Mouse (Mus musculus) layer of hippocampus, adult 18-20 months (tissue): ENCODE data around the gene Disp2. TPM values are rescaled to one million over a fixed set of nuclear protein-coding genes. Genes with fewer than 3 reads are reported as not detected.

Experiments
- DNase-seq, 2 experiments: peaks; one replicate each; pipeline ENCODE4 v3.0.0; 2022; ENCODE audit warnings: low spot score in 2 of 2
- total RNA-seq, 2 experiments: library from RNA; stranded (reverse); gene quantifications; 2 replicates each; pipeline ENCODE4 v1.2.3; 2021

The Disp2 gene
- total RNA-seq, 2 experiments from 2014 or later = 261 to 266 TPM

DNA sequence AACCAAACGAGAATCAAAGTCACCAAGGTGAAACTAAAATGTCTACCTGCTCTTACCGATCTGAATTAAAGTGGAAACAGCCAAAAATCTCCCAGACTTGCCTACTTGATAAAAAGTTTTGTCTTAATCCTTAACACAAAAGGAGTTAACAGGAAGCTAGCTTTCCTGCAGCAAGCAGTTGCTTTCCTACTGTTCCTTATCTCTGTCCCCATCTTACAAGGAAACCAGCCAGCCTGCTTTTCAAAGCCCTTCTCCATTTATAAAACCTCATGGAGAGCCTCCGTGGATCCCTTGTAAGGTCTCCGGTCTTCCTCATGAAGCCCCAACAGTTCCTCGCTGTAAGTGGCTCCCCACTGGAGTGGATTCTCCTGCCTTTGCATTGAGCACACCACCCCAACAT lies 58.8 kb downstream of the Disp2 start:
- no peak for DNase-seq

DNA sequence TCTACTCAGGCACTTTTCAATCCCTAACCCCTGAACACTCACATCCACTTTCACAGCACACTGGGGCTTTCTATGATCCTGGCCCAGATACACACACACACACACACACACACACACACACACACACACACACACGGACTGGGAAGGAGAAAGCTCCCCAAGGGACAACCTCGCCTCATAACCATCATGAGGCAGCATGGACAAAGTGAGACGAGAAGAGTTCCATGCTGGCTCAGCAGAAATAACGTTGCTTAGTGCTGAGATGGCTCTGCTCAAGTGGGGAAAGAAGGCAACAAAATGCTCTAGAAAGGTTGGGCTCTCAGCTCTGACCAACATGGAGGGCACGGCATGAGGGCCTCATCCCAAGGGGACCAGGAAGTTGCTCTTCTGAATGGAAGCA lies 61.7 kb downstream of the Disp2 start:
- DNase-seq = no peak

DNA sequence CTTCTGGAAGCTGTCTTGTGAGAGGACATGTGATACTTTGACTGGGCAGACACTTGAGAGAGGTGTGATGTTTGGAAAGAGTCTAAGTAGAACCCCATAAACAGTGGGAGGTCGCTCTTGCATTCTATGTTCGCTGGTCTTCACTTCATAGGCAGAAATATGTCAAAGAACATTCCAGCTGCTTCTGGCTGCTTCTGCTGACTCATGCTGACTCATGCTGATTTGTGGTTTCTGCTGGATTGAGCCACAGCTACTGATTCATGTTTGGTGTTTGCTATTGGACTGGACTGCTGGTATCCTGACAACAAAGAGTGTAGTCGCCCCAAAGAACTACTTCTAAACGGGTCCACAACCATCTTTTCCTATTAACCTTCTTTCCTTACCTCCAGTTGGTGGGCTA lies 62.3 kb downstream of the Disp2 start:
- no peak for DNase-seq

GRCm38 (mm10) chr2:118844427-118844826 lies 64.9 kb downstream of the Disp2 start:
- DNase-seq = no peak

- DNase-seq = no peak
Measured at GRCm38 (mm10) chr2:118846246-118846645, 66.7 kb downstream of the Disp2 start.

DNA sequence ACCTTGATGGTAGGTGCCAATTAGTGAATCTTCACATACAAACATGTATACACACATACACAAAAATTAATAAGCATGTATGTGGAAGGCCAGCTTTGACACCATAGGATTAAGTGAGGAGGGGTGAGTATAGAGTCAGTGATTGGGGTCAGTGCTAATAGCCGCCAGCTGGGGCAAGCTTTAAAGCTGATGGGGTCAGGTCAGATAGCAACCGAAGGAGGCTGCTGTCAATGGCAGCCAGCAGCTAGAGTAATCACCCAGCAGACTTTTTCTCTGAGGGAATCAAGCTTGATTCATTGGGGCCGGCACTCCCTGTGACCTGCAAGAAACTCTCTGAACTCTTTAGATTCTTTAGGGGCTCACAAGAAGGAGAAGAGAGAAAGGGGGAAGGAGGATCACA lies 72.2 kb downstream of the Disp2 start:
- DNase-seq = no peak

Other genes starting within 250 kb of the Disp2 start
- 1 to 10 TPM; 1.2 to 2.8 TPM for gene Bmf, start 230.0 kb upstream of the Disp2 start, total RNA-seq
- 1 to 10 TPM; 2.4 TPM for gene Bub1b, start 181.5 kb upstream of the Disp2 start, total RNA-seq
- 10 to 100 TPM; 54.3 to 67.9 TPM for gene Pak6, start 116.4 kb upstream of the Disp2 start, total RNA-seq
- gene Ankrd63, start 75.8 kb upstream of the Disp2 start, total RNA-seq = 10 to 100 TPM; 18.1 to 18.6 TPM
- gene Plcb2, start 51.3 kb upstream of the Disp2 start, total RNA-seq = 1 to 10 TPM; 2.2 to 2.5 TPM
- 10 to 100 TPM; 71.4 to 77.5 TPM for gene Inafm2, start 34.0 kb upstream of the Disp2 start, total RNA-seq
- 1 to 10 TPM; 6.5 to 6.7 TPM for gene Ccdc9b, start 17.1 kb upstream of the Disp2 start, total RNA-seq
- gene Phgr1, start 7.0 kb upstream of the Disp2 start, total RNA-seq = not detected
- gene Knstrn, start 34.3 kb downstream of the Disp2 start, total RNA-seq = 1 to 10 TPM; 1.1 TPM
- 100 to 1,000 TPM in 1 of 2 experiments, 10 to 100 TPM in 1; 94.5 to 101 TPM for gene Ivd, start 82.2 kb downstream of the Disp2 start, total RNA-seq
- 10 to 100 TPM; 65.2 to 68.1 TPM for gene Bahd1, start 120.7 kb downstream of the Disp2 start, total RNA-seq
- gene Chst14, start 146.8 kb downstream of the Disp2 start, total RNA-seq = 1 to 10 TPM; 3.2 to 3.3 TPM
- 10 to 100 TPM; 55.6 to 56.3 TPM for gene Ccdc32, start 249.7 kb downstream of the Disp2 start, total RNA-seq